Mouse (Mus musculus) adrenal gland, postnatal 10 days (tissue): ENCODE data around the gene Mdh1b. TPM values are rescaled to one million over a fixed set of nuclear protein-coding genes. Genes with fewer than 3 reads are reported as not detected.

Experiments
- DNase-seq: peaks from one replicate; pipeline ENCODE4 v3.0.0; 2021; ENCODE audit warnings: mixed read lengths
- total RNA-seq, 2 experiments: library from RNA; stranded (reverse); gene quantifications; 2 replicates each; pipeline ENCODE4 v1.2.3; 2021

Gene Mdh1b
- total RNA-seq, 2 experiments from 2014 or later, result not detected

DNA sequence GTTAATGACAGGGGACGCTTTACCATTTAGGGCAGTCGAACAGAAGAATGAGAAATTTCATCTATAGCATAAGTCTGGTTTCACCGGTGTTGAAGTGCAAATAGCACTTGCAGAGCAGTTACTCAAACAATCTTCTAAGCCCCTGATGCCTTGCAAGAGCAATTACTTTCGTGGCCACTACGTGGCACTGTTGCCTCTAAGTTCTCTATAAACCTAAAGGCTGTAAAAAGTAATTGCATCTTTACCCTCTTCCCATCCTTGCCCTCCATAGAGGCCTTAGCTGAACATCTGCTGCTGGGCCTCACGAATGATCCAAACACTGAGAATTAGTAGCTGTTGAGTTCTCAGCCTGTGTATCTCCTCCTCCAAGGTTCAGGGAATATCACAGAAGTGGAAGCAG, 72.1 kb downstream of the Mdh1b start:
- peak; percentile 70 for DNase-seq

Other genes starting within 250 kb of the Mdh1b start
- not detected for gene Gm39653, start 114.3 kb downstream of the Mdh1b start, total RNA-seq
- gene Dytn, start 43.4 kb downstream of the Mdh1b start, total RNA-seq, result not detected
- 10 to 100 TPM; 29.1 to 29.3 TPM for gene Fastkd2, start 296 bp upstream of the Mdh1b start, total RNA-seq
- gene 4933402D24Rik, start 38.9 kb upstream of the Mdh1b start, total RNA-seq, result not detected